1 mouse cellular context compared by ENCODE assay signal in genomic region chr15:103304616-103304969, GRCm38 (mm10).
TF ChIP-seq lines count a peak whose summit lies in the region.

No protein-coding gene starts in this region.

TF ChIP-seq in MEL, 35 proteins besides CTCF, POLR2A, EP300 and RAD21 (continued from another document):
- TF ChIP-seq MXI1 (IDR thresholded peaks at IDR 0.05; ENCODE audit: low read depth, low read length) = no peak
- no peak for TF ChIP-seq GABPA (IDR thresholded peaks at IDR 0.05; ENCODE audit: low read depth, low read length)
- no peak for TF ChIP-seq KAT2A (conservative IDR thresholded peaks at IDR 0.05; ENCODE audit: low read depth, low read length)
- TF ChIP-seq USF1 (IDR thresholded peaks at IDR 0.05; ENCODE audit: low read depth, low read length) = no peak
- TF ChIP-seq MEF2A (IDR thresholded peaks at IDR 0.05; ENCODE audit: extremely low read depth, insufficient replicate concordance, low read depth, low read length, poor library complexity, severe bottlenecking) = no peak
- TF ChIP-seq ETS1 (IDR thresholded peaks at IDR 0.05; ENCODE audit: low read depth, low read length) = no peak
- TF ChIP-seq MAX (IDR thresholded peaks at IDR 0.05; ENCODE audit: low read length) = no peak
